Mouse (Mus musculus) hematopoietic stem cell, adult 5-6 weeks (primary cell): Measurements from ENCODE around the gene Alg1. TPM values are rescaled to one million over a fixed set of nuclear protein-coding genes. Genes with fewer than 3 reads are reported as not detected.
"Not testable (repeated sequence)": the region's sequence is repeated elsewhere in the genome, so short reads cannot be mapped to it uniquely, and the experiment has no call there.

Experiments used
- ATAC-seq, 2 experiments: fragments of 125-278 bp in 1 of 2; replicated peaks in 1 of 2; 2 replicates each; pipeline ENCODE4 v1.8.0; 2016 to 2017; ENCODE audit warnings: inconsistent platforms in 2 of 2, mild to moderate bottlenecking in 2 of 2, moderate number of reproducible peaks in 2 of 2, low read depth in 1 of 2, moderate TSS enrichment in 1 of 2; ENCODE audit not compliant: low FRiP score in 2 of 2, poor library complexity in 2 of 2, severe bottlenecking in 2 of 2, insufficient read depth in 1 of 2, low TSS enrichment in 1 of 2
- total RNA-seq: library from RNA; stranded (forward); fragments of 172-1452, 232-1000 nt; gene quantifications from 2 replicates; pipeline ENCODE4 v1.2.3, GENCODE M21; 2017

The Alg1 gene
- total RNA-seq, 1 experiment from 2014 or later = 14.4 TPM

DNA sequence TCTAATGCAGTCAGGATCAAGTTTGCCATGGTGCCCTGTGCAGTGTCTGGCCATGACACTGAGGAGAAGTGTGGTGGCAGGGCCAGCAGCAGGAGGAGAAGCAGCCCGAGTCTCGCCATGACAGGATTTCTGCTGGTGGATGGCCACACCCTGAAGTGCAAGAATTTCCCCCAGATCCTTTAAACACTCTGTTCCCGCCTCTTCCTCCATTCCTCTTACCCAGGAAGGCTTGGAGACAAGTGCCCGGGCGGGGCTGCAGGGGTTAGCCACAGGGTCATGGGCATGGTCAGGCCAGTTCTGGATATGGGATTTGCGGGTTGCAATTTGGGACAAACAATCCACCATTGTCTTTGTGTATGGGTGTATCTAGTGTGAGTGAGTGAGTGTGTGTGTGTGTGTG, 11.3 kb upstream of the Alg1 start, which contains the start of gene AU021092:
Gene AU021092, minus strand, starts transcription at position 160 of the 400 bp plus-strand sequence.
- no peak for ATAC-seq

DNA sequence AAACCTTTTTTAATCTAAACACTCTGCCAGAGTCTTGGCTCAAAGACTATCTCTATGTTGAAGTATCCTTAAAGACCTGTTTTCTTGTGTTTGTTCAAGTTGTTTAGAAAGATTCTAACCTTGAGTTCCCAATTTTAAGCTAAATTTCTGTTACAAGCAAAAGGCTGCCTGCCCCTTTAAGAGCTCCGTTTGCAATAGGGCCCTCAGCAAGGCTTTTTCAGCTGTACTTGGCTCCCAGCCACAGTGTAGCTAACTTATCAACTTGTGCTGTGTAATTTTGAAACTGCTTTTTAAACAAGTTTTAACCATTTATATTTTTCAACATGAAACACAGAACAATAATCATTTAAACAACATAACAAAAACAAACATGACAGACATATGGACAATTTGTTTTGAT, 6.9 kb upstream of the Alg1 start:
- ATAC-seq = not testable (repeated sequence)

- ATAC-seq = not testable (repeated sequence)
Measured at GRCm38 (mm10) chr16:5227501-5227900, 5.9 kb upstream of the Alg1 start.

DNA sequence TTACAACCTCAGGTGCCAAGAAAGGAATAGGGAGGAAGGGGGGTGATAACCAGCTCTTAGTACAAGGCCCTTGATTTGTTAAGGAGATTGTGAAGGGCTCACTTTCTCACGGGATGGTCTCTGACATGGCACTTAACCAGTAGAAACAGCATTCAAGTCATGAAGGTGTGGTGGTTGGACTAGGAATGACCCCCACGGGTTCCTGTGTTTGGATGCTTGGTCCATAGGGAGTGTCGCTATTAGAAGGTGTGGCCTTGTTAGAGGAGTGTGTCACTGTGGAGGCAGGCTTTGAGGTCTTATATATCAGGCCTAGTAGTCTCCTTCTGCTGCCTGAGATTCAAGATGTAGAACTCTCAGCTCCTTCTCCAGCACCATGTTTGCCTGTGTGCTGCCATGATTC, 5.3 kb upstream of the Alg1 start:
- ATAC-seq = not testable (repeated sequence)

DNA sequence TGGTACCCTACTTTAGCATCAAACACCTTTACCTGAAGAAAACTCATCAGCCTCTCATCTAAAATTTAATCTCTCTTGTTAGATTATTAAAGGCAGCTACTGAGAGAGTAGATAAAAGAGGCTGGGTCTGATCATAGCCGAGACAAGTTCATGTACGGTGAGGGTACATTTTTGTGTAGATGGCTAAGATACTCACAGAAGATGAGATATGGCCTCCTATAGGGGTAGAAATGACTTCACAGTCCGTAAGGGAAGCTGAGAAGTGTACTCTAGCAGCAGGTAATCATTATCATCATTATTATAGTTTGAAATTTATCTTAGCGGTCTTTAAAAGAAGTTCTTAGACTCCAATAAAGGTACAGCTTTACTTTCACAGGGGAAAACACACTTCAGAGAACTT, 439 bp upstream of the Alg1 start:
- no peak for ATAC-seq

DNA sequence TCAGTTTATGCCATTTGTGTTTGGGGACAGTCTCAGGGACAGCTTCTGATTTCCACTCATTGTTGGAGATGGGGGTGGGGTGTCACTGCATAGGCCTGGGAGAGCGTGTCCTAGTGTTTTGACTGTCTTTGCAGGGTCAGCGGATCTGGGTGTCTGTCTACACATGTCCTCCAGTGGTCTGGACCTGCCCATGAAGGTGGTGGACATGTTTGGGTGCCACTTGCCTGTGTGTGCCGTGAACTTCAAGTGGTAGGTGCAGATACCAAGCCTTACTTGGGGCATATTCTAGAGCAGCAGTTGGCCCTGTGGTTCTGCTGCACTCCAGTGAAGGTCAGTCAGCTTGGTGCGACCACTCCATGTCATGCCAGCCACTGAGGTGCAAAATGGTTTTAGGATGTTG, 8.9 kb downstream of the Alg1 start:
- ATAC-seq = no peak

DNA sequence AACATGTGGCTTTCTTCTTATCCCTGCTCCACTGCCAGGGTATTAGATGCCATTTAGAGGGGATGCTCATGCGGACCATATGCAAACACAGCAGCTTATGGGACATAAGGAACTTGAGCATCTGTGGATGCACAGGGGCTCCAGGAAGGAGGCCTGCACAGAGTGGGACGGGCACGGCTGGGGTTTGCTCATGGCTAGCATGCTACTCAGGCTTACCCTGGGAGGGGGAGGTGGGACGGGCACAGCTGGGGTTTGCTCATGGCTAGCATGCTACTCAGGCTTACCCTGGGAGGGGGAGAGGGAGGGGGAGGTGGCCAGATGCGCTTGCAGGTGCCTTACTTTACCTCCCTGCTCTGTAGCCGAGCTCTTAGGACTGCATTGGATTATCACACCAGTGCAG, 9.5 kb downstream of the Alg1 start:
- ATAC-seq = no peak

DNA sequence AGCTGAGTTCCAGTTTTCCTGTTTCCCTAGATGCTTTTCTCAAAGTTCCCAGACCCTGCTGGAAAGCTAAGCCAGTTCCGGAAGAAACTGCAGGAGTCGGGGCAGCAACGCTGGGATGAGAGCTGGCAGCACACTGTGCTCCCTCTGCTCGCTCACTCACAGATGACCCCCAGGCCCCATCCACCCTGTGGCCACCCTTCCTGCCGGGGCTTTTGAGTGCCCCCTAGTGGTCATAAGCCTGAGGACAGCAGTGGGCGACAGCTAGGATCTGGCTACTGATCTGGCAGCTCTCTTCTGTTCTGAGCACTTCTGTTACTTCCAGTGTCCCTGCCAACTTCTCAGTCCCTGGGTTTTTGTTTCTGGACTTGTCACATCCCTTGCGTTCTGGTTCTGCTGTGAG, 11.0 kb downstream of the Alg1 start:
- peak; percentile 80 for ATAC-seq

DNA sequence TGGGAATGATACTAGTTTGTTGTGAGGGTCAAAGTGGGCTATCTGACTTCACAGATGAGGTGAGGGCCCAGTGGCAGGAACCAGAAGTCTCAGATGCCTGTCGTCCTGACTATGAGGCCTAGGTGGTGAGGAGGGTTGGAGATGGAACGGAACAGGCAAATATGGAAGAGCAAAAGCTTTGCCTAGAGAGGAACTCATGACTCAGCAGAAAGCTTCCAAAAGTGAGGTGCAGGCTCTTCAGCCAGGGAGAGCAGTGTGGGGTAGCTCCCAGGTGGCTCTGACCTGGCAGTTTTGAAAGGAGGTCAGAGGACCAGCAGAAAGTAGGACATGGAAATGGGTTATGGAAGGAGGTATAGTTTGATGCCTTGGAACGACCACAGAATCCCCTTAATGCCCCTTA, 17.5 kb downstream of the Alg1 start:
- no peak for ATAC-seq

DNA sequence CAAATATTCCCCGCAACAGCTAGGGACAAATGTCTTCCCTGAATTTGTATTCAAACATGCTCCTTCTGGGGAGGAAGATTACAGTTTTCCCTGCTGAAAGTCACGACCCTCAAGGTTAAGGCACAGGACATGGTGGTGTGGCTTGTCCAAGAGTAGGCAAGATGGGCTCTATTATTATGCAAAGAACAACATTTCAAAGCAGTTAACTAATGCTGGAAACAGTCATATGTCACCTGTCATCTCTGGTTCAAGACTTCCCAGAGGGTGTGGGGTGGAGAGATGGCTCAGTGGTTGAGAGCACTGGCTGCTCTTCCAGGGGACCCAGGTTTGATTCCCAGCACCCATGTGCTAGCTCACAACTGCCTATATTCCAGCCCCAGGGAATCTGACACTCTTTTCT, 18.8 kb downstream of the Alg1 start:
- ATAC-seq = no peak

- ATAC-seq = peak; percentile 75 to 76
Measured at GRCm38 (mm10) chr16:5254346-5255025, 21.1 kb downstream of the Alg1 start.

DNA sequence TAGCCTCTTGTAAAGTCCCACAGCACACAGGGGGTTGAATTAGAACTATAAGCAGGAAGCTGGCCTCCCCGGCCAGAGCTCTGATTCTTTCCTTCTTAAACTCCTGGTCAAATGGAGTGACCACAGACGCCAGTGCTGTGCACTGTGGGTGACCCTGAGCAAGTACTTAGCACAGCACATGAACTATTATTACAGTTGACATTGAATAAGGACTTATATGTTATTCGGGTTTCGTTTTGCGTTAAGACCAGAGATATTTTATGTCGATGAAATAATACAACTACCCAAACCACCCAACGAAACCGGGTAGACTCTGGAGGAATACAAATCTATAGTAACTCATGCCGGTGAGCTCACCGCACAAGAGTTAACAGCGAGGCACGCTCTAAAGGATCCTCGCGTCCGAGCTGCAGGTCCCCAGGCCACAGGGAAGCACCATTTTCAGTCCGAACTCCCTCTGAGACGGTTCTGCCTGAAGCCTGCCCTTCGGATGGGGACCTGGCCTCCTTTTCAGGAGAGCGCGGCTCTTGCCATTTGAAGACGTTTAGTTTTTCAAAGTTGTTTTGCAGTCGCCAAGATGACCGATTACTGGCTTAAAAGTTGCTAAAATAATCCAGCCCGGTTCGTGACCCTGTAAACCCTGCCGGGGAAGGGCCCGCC, 21.8 kb downstream of the Alg1 start:
- ATAC-seq = no peak

DNA sequence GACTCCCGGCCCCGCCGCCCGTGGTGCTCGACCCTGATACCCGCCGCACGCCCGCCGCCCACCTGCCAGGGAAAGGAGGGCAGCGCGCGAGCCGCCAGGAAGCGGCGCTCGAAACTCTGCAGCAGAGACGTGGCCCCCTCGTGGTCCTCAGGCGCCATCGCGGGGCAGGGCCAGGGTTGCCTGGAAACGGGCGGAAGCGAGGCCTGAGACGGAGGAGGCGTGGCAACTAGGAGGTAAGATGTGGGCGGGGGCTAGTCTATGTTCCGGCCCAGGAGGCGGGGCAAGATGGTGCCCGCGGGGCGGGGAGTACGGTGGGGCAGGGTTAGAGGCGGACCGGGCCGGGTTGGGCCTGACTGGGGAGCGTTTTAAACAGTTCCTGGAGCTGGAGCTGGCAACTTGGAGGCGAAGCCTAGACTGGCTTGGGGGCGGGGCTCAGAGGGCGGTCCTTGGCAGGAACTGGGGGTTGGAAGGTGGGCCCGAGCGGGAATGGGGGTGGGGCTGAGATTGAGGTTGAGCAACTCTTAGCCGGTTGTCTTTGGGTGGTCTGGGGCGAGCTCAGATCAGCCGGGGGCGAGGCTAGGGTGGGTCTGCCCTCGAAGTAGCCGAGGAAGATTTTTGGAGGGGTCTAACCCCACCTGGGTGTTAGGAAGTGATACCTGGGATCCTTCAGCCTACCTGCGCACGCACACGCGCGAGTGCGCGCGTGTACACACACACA, 22.5 kb downstream of the Alg1 start, which contains the start of gene Eef2kmt:
Gene Eef2kmt, minus strand, starts transcription at position 205 of the 718 bp plus-strand sequence.
- ATAC-seq = peak; percentile 92 to 94

DNA sequence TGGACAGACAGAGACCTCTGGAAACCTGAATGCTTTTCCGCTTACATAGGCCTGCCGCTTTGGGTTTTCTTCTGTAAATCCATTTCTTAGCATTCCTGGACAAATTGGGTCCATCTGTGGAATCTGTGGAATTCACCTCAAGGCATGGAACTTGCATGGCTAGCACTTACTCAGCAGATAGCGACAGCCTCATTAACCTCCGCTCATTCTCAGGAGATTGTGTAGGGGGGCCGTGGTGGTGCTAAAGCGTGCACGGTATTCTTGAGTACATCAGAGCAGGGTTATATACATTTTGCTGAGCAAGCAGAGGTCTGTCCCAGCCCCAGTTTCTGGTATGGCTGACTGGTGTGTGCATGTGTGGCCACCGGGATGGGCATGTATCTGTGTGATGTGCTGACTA, 29.7 kb downstream of the Alg1 start:
- no peak for ATAC-seq

- no peak for ATAC-seq
Measured at GRCm38 (mm10) chr16:5263926-5264325, 30.5 kb downstream of the Alg1 start.

DNA sequence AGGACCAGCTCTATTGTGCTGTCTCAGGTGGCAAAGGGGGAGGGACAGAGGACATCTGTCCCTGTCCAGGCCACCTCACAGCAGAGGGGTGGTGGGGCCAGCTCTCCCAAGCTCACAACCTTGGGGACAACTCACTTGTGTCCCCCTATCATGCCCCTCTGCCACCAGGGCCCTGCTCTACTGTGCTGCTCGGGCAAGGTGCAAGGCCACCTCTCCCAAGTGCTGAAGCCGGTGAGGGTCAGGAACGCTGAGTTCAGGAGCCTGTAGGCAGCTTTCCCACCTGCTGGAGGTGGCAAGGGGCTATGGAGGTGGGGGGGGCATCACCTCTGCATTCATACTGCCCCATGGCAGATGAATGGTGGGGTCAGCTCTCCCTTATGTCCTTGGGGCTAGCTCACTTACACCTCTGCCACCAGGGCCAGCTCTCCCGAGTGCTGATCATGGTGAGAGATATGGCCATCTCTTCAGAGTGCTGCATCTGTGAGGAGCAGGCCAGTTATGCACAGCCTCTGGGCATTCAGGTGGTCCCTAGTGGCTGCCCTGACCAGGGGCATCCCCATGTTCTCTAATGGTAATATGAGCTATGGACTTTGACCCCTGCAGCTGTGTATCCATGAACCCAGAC, 38.1 kb downstream of the Alg1 start:
- no peak for ATAC-seq

GRCm38 (mm10) chr16:5272371-5272770, 39.0 kb downstream of the Alg1 start:
- ATAC-seq = no peak
